Mouse (Mus musculus): ENCODE results near the gene Nat14. TPM values are rescaled to one million over a fixed set of nuclear protein-coding genes. Genes with fewer than 3 reads are reported as not detected.
A peak's percentile ranks its signal among the peaks of the same experiment; 100 is the strongest.

Nat14 gene
- polyA plus RNA-seq, 1 experiment from 2014 or later, result 3.1 TPM

DNA sequence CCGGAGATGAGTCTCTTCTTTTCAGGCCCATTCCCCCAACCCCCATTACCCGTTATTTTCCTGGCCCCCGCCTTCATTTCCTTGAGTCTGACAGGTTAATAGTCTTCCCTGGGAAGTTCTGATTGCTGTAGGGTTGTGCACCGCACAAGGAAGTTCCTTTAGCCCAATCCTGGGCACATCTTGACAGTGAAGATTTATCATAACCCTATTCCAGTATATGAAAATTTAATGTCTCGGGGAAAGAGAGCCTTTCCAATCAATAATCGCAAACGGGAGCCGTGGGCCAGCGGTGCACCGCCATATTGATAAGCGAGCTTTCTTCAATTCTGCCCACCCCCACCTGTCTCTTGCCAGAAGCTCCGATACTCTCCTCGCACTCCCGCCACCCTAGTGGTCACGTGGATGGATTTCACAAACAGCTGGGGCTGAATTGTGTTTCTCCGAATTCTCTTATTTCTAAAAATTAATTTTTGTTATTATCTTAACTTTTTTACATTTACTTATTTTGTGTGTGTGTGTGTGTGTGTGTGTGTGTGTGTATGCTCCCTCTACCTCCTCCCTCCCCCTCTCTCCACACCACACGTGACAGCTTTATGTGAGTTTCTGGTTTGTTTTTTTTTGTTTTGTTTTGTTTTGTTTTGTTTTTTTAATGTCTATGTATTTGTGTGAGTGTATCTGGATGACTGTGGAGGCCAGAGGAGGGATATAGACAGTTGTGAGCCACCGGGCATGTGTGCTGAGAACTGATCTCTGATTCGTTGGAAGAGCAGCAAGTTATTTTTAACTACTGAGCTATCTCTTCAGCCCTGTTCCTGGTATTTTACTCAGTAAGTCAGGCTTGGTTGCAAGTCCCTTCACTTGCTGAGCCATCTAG is 21.9 kb upstream of the Nat14 start:
- ATAC-seq (replicated peaks; ENCODE audit: low FRiP score, low TSS enrichment, low read depth) (0 out of 2 replicates have a peak, but pooled peaks have one; percentile 13), DNase-seq (ENCODE audit: low spot score) (no peak)
- Histone ChIP-seq H3K27ac (ENCODE audit: low read depth) (no peak overlapping the region), H3K9me3 (ENCODE audit: control insufficient read depth, low read length) (0 out of 2 replicates have a peak, but pooled peaks cover 3% of the 10 kb centered on the region), H3K9ac (ENCODE audit: low read length) (no peak overlapping the region), H3K4me2 (ENCODE audit: low read length) (peak overlapping the region; percentile 59), H3K27me3 (replicated peaks; ENCODE audit: control insufficient read depth, insufficient read depth, low read length) (0 out of 2 replicates have a peak, but pooled peaks cover 2% of the 10 kb centered on the region), H3K4me1 (replicated peaks; ENCODE audit: control insufficient read depth, insufficient read depth, low read length) (0 out of 2 replicates have a peak, but pooled peaks cover 5% of the 10 kb centered on the region), H3K4me3 (ENCODE audit: low read depth, low read length) (peak overlapping the region; percentile 25; the same call in 1 of the 2 replicates), H3K36me3 (ENCODE audit: control insufficient read depth, insufficient read depth, low read length) (no peaks in the 10 kb centered on the region)
- WGBS, result 10% methylated on average over 19 of the region's 19 CpGs

DNA sequence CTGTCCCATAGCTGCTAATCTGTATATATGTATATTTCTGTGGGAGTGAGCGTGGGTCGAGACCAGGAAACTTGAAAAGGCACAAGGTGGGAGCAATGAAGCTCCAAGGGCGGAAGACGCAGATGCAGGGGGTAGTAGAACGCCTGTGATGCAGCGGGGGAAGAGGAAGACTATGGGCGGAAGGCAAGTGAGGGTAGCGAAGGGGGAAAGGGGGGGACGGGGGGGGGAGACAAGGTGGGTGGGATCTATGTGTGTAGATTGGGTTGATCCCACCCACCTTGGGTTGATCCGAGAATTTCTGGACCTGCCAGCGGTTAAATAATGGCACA is 21.3 kb upstream of the Nat14 start:
- H3K36me3 ChIP-seq (ENCODE audit: control insufficient read depth, insufficient read depth, low read length), result no peaks in the 10 kb centered on the region
- H3K4me1 ChIP-seq (replicated peaks; ENCODE audit: control insufficient read depth, insufficient read depth, low read length), result 0 out of 2 replicates have a peak, but pooled peaks cover 5% of the 10 kb centered on the region
- peak overlapping the region; percentile 59 for H3K4me2 ChIP-seq (ENCODE audit: low read length)
- H3K9me3 ChIP-seq (ENCODE audit: control insufficient read depth, low read length), result 0 out of 2 replicates have a peak, but pooled peaks cover 3% of the 10 kb centered on the region
- 0 out of 2 replicates have a peak overlapping the region, but pooled peaks have one; percentile 25 for H3K4me3 ChIP-seq (ENCODE audit: low read depth, low read length)
- DNase-seq (ENCODE audit: low spot score), result no peak
- no peak overlapping the region for H3K9ac ChIP-seq (ENCODE audit: low read length)
- no peak for ATAC-seq (replicated peaks; ENCODE audit: low FRiP score, low TSS enrichment, low read depth)
- 0 out of 2 replicates have a peak, but pooled peaks cover 2% of the 10 kb centered on the region for H3K27me3 ChIP-seq (replicated peaks; ENCODE audit: control insufficient read depth, insufficient read depth, low read length)
- 27% methylated on average over 11 of the region's 11 CpGs for WGBS
- no peak overlapping the region for H3K27ac ChIP-seq (ENCODE audit: low read depth)

DNA sequence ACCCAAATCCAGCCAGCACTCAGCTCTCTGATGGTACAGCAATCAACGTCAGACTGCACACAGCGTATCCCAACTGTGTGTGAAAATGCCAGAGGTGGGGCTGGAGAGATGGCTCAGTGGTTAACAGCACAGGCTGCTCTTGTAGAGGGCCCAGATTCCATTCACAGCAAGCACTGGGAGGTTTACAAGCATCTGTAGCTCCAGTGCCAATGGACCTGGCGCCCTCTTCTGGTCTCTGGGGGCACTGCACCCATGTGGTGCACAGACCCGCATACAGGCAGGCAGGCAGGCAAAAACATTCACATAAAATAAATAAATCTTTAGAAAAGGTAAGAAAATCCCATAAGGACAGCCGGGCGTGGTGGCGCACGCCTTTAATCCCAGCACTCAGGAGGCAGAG is 20.7 kb upstream of the Nat14 start:
- Histone ChIP-seq H3K4me2 (ENCODE audit: low read length) (no peak overlapping the region), H3K27ac (ENCODE audit: low read depth) (no peak overlapping the region), H3K27me3 (replicated peaks; ENCODE audit: control insufficient read depth, insufficient read depth, low read length) (0 out of 2 replicates have a peak, but pooled peaks cover 2% of the 10 kb centered on the region), H3K4me1 (replicated peaks; ENCODE audit: control insufficient read depth, insufficient read depth, low read length) (0 out of 2 replicates have a peak, but pooled peaks cover 5% of the 10 kb centered on the region), H3K4me3 (ENCODE audit: low read depth, low read length) (no peak overlapping the region), H3K9me3 (ENCODE audit: control insufficient read depth, low read length) (0 out of 2 replicates have a peak, but pooled peaks cover 3% of the 10 kb centered on the region), H3K36me3 (ENCODE audit: control insufficient read depth, insufficient read depth, low read length) (no peaks in the 10 kb centered on the region), H3K9ac (ENCODE audit: low read length) (no peak overlapping the region)
- no peak for DNase-seq (ENCODE audit: low spot score)
- WGBS, result 56% methylated on average over 8 of the region's 8 CpGs
- ATAC-seq (replicated peaks; ENCODE audit: low FRiP score, low TSS enrichment, low read depth), result no peak

DNA sequence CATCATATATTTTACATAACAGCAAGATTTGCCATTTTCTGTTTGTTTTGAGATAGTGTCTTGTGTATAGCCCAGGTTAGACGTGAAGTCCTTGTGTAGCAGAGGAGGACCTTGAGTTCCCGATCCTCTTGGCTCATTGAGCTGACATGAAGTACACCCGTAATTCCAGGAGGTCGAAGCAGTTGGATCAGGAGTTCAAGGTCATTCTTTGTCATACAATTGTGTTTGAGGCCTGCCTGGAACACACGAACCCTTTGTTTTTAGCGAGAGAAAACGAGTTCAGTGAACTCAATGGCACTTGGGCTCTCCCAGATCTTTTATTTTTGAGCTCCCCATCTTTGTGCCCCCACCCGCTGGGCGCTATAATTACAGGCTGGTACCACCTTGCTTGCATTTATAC is 19.4 kb upstream of the Nat14 start:
- Histone ChIP-seq H3K36me3 (ENCODE audit: control insufficient read depth, insufficient read depth, low read length) (no peaks in the 10 kb centered on the region), H3K9ac (ENCODE audit: low read length) (no peak overlapping the region), H3K4me2 (ENCODE audit: low read length) (no peak overlapping the region), H3K4me1 (replicated peaks; ENCODE audit: control insufficient read depth, insufficient read depth, low read length) (0 out of 2 replicates have a peak, but pooled peaks cover 5% of the 10 kb centered on the region), H3K4me3 (ENCODE audit: low read depth, low read length) (no peak overlapping the region), H3K9me3 (ENCODE audit: control insufficient read depth, low read length) (0 out of 2 replicates have a peak, but pooled peaks cover 3% of the 10 kb centered on the region), H3K27me3 (replicated peaks; ENCODE audit: control insufficient read depth, insufficient read depth, low read length) (0 out of 2 replicates have a peak, but pooled peaks cover 2% of the 10 kb centered on the region), H3K27ac (ENCODE audit: low read depth) (no peak overlapping the region)
- 77% methylated on average over 9 of the region's 9 CpGs for WGBS
- DNase-seq (ENCODE audit: low spot score), result no peak
- no peak for ATAC-seq (replicated peaks; ENCODE audit: low FRiP score, low TSS enrichment, low read depth)

DNA sequence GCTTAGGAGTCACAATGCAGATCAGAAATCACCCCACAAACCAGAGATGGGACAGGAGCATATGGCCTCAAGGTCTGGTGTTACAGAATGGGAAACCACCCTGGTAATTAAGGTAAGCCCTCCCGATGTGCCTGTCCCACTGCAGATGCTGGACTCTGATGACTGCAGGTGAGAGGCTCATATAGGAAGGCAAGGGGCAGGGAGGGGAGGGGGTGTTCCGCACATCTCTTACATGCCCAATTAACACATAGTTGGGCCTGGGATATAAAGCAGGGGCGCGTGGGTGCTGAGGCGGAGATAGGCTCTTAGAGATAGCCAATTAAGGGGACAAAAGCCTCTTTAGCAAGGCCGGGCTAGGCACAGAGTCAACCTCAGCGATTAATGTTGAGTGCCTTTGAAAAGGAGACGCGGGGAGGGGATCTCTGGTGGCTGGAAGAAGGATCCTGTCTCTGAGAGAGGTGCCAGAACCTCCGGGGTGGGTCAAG is 15.3 kb upstream of the Nat14 start, which contains the start of gene Gm36210:
TSS of gene Gm36210 (minus strand) at position 51 of the 485 bp plus-strand sequence.
- no peaks in the 10 kb centered on the region for H3K9me3 ChIP-seq (ENCODE audit: control insufficient read depth, low read length)
- H3K4me1 ChIP-seq (replicated peaks; ENCODE audit: control insufficient read depth, insufficient read depth, low read length), result no peaks in the 10 kb centered on the region
- H3K27me3 ChIP-seq (replicated peaks; ENCODE audit: control insufficient read depth, insufficient read depth, low read length), result no peaks in the 10 kb centered on the region
- no peak within 1 kb of the TSS for H3K27ac ChIP-seq (ENCODE audit: low read depth)
- H3K4me2 ChIP-seq (ENCODE audit: low read length), result no peak within 1 kb of the TSS
- WGBS, result 69% methylated on average over 10 of the region's 10 CpGs
- DNase-seq (ENCODE audit: low spot score), result no peak
- no peak within 1 kb of the TSS for H3K4me3 ChIP-seq (ENCODE audit: low read depth, low read length)
- ATAC-seq (replicated peaks; ENCODE audit: low FRiP score, low TSS enrichment, low read depth), result no peak
- H3K9ac ChIP-seq (ENCODE audit: low read length), result no peak within 1 kb of the TSS
- no peaks in the 10 kb centered on the region for H3K36me3 ChIP-seq (ENCODE audit: control insufficient read depth, insufficient read depth, low read length)

DNA sequence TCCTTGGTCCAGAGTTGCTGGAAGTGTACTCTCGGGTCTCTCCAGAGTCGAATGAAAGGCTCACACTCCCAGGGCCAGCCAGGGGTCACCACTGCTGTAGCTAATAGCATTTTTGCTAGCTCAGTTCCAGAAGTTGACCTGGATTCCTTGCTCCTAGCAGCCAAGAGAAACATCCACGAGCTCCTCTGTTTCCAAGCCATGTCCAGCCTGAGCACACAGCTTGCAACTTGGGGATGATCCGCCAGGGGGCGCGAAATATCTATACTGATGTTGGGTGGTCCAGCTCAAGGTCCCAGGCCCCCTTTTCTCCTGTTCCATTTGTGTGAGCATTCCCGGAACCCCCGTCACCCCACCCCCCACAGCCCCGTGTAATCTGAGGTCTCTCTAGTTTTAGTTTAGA is 10.3 kb upstream of the Nat14 start:
- H3K9ac ChIP-seq (ENCODE audit: low read length), result no peak overlapping the region
- ATAC-seq (replicated peaks; ENCODE audit: low FRiP score, low TSS enrichment, low read depth), result no peak

DNA sequence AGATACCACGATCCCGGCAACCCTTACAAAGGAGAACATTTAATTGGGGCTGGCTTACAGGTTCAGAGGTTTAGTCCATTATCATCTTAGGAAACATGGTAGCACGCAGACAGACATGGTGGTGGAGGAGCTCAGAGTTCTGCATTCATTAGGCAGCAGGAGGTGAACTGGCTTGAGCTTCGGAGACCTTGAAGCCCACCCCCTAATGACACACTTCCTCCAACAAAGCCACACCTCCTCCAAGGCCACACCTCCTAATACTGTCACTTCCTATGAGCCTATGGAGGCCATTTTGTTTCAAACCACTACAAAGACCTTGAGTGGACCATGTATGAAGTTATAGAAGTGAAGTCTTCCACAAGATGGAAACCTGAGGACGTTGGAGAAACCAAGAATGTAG is 9.6 kb upstream of the Nat14 start:
- DNase-seq (ENCODE audit: low spot score) (no peak), ATAC-seq (replicated peaks; ENCODE audit: low FRiP score, low TSS enrichment, low read depth) (no peak)
- Histone ChIP-seq H3K36me3 (ENCODE audit: control insufficient read depth, insufficient read depth, low read length) (no peaks in the 10 kb centered on the region), H3K27ac (ENCODE audit: low read depth) (no peak overlapping the region), H3K4me2 (ENCODE audit: low read length) (no peak overlapping the region), H3K4me1 (replicated peaks; ENCODE audit: control insufficient read depth, insufficient read depth, low read length) (peaks cover 14% of the 10 kb centered on the region), H3K9ac (ENCODE audit: low read length) (no peak overlapping the region), H3K9me3 (ENCODE audit: control insufficient read depth, low read length) (no peaks in the 10 kb centered on the region), H3K4me3 (ENCODE audit: low read depth, low read length) (no peak overlapping the region), H3K27me3 (replicated peaks; ENCODE audit: control insufficient read depth, insufficient read depth, low read length) (no peaks in the 10 kb centered on the region)
- 74% methylated on average over 5 of the region's 5 CpGs for WGBS

More for the DNA sequence above, 10.3 kb upstream of the Nat14 start:
- Histone ChIP-seq H3K4me2 (ENCODE audit: low read length) (no peak overlapping the region), H3K36me3 (ENCODE audit: control insufficient read depth, insufficient read depth, low read length) (no peaks in the 10 kb centered on the region), H3K9me3 (ENCODE audit: control insufficient read depth, low read length) (no peaks in the 10 kb centered on the region), H3K4me1 (replicated peaks; ENCODE audit: control insufficient read depth, insufficient read depth, low read length) (peaks cover 11% of the 10 kb centered on the region), H3K27ac (ENCODE audit: low read depth) (no peak overlapping the region), H3K27me3 (replicated peaks; ENCODE audit: control insufficient read depth, insufficient read depth, low read length) (no peaks in the 10 kb centered on the region), H3K4me3 (ENCODE audit: low read depth, low read length) (no peak overlapping the region)
- DNase-seq (ENCODE audit: low spot score), result peak; percentile 84
- 38% methylated on average over 9 of the region's 9 CpGs for WGBS

DNA sequence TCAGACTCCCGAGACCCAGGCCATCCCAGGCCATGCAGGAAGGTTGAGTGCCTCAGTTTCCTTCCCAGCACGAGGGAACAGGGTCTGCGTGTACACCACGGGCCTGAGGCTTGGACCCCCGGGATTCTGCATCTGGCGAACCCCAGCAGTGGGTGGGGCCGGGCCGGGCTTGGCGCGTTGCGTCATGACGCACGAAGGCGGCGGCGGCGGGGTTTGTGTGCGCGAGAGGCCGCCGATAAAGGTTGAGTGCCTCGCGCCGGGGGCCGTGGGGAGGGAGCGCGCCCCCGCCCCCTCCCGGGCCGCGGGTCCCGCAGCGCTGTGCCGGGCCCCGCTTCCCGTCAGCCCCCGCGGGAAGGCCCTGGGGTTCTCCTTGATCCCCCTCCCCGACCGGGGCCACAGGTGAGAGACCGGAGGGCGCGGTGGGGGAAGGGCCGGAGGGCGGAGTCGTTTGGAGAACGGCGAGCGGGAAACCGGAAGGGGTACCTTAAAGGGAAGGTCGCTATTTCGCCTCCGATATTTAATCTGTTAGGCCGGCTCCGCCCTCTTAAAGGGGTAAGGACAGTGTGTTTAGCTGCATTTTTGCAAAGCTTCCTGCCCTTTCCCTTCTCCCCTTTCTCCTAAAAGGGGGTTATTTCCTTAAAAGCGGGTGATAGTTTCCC is 6.7 kb upstream of the Nat14 start, which contains the start of gene Zfp628:
TSS of gene Zfp628 (plus strand) at position 211 of the 659 bp plus-strand sequence.
- Histone ChIP-seq H3K4me1 (replicated peaks; ENCODE audit: control insufficient read depth, insufficient read depth, low read length) (peaks cover 14% of the 10 kb centered on the region), H3K4me2 (ENCODE audit: low read length) (peak within 1 kb of the TSS; percentile 74), H3K27ac (ENCODE audit: low read depth) (peak within 1 kb of the TSS; percentile 92), H3K9ac (ENCODE audit: low read length) (peak within 1 kb of the TSS; percentile 80), H3K9me3 (ENCODE audit: control insufficient read depth, low read length) (no peaks in the 10 kb centered on the region), H3K4me3 (ENCODE audit: low read depth, low read length) (peak within 1 kb of the TSS; percentile 60), H3K27me3 (replicated peaks; ENCODE audit: control insufficient read depth, insufficient read depth, low read length) (no peaks in the 10 kb centered on the region), H3K36me3 (ENCODE audit: control insufficient read depth, insufficient read depth, low read length) (peaks cover 27% of the 10 kb centered on the region)
- peak; percentile 99 for DNase-seq (ENCODE audit: low spot score)
- 1% methylated on average over 51 of the region's 56 CpGs for WGBS
- peak; percentile 90 for ATAC-seq (replicated peaks; ENCODE audit: low FRiP score, low TSS enrichment, low read depth)

Measured in intestine, embryonic 14.5 days (tissue).